Mouse (Mus musculus): Measurements from ENCODE around the gene Cd40. TPM values are rescaled to one million over a fixed set of nuclear protein-coding genes. Genes with fewer than 3 reads are reported as not detected.

The Cd40 gene
- polyA plus RNA-seq, 1 experiment = 0.27 TPM

- Histone ChIP-seq H3K4me3 (ENCODE audit: insufficient read depth, poor library complexity, severe bottlenecking) (no peak within 1 kb of the TSS), H3K79me2 (ENCODE audit: control insufficient read depth, insufficient read depth) (no peaks in the 10 kb centered on the region), H3ac (ENCODE audit: control insufficient read depth, insufficient read length, low read depth) (no peak within 1 kb of the TSS), H3K36me3 (ENCODE audit: control insufficient read depth, insufficient read depth) (no peaks in the 10 kb centered on the region), H3K79me3 (ENCODE audit: low read depth) (no peaks in the 10 kb centered on the region), H3K27me3 (ENCODE audit: control insufficient read depth, insufficient read depth, insufficient read length) (peaks cover 79% of the 10 kb centered on the region)
- TF ChIP-seq CTCF (IDR thresholded peaks at IDR 0.05; ENCODE audit: control insufficient read depth, insufficient read depth, insufficient read length) (no peak), FOSL1 (IDR thresholded peaks at IDR 0.05; ENCODE audit: insufficient read depth, low read length, poor library complexity, severe bottlenecking) (no peak), USF1 (IDR thresholded peaks at IDR 0.05; ENCODE audit: low read depth) (no peak), MYOG (IDR thresholded peaks at IDR 0.05; ENCODE audit: control insufficient read depth, extremely low read depth, insufficient read length) (no peak), MAX (IDR thresholded peaks at IDR 0.05) (no peak), CEBPB (IDR thresholded peaks at IDR 0.05; ENCODE audit: low read depth) (no peak), MYOD1 (IDR thresholded peaks at IDR 0.05; ENCODE audit: control insufficient read depth, insufficient read length, low read depth) (no peak)
These were observed 35.2 kb downstream of the Cd40 start, which contains the start of gene 1700025C18Rik for GRCm38 (mm10) chr2:165090650-165091049. 1700025C18Rik (minus strand) TSS chr2:165090750.

GRCm38 (mm10) chr2:165091433-165091965 is 36.1 kb downstream of the Cd40 start:
- peaks cover 79% of the 10 kb centered on the region for H3K27me3 ChIP-seq (ENCODE audit: control insufficient read depth, insufficient read depth, insufficient read length)
- H3K4me3 ChIP-seq (ENCODE audit: insufficient read depth, poor library complexity, severe bottlenecking) = no peak overlapping the region
- H3K36me3 ChIP-seq (ENCODE audit: control insufficient read depth, insufficient read depth) = no peaks in the 10 kb centered on the region
- no peaks in the 10 kb centered on the region for H3K79me3 ChIP-seq (ENCODE audit: low read depth)
- TF ChIP-seq FOSL1 (IDR thresholded peaks at IDR 0.05; ENCODE audit: insufficient read depth, low read length, poor library complexity, severe bottlenecking) (no peak), USF1 (IDR thresholded peaks at IDR 0.05; ENCODE audit: low read depth) (no peak), CTCF (IDR thresholded peaks at IDR 0.05; ENCODE audit: control insufficient read depth, insufficient read depth, insufficient read length) (no peak), MYOD1 (IDR thresholded peaks at IDR 0.05; ENCODE audit: control insufficient read depth, insufficient read length, low read depth) (no peak)
- no peak overlapping the region for H3ac ChIP-seq (ENCODE audit: control insufficient read depth, insufficient read length, low read depth)
- no peaks in the 10 kb centered on the region for H3K79me2 ChIP-seq (ENCODE audit: control insufficient read depth, insufficient read depth)

GRCm38 (mm10) chr2:165092393-165092792 is 37.0 kb downstream of the Cd40 start:
- Histone ChIP-seq H3K4me3 (ENCODE audit: insufficient read depth, poor library complexity, severe bottlenecking) (no peak overlapping the region), H3K79me3 (ENCODE audit: low read depth) (no peaks in the 10 kb centered on the region), H3ac (ENCODE audit: control insufficient read depth, insufficient read length, low read depth) (no peak overlapping the region), H3K27me3 (ENCODE audit: control insufficient read depth, insufficient read depth, insufficient read length) (peaks cover 80% of the 10 kb centered on the region), H3K36me3 (ENCODE audit: control insufficient read depth, insufficient read depth) (no peaks in the 10 kb centered on the region), H3K79me2 (ENCODE audit: control insufficient read depth, insufficient read depth) (no peaks in the 10 kb centered on the region)
- no peak for TF ChIP-seq MYOD1 (IDR thresholded peaks at IDR 0.05; ENCODE audit: control insufficient read depth, insufficient read length, low read depth)
- no peak for TF ChIP-seq FOSL1 (IDR thresholded peaks at IDR 0.05; ENCODE audit: insufficient read depth, low read length, poor library complexity, severe bottlenecking)
- TF ChIP-seq CEBPB (IDR thresholded peaks at IDR 0.05; ENCODE audit: low read depth) = no peak
- TF ChIP-seq MAX (IDR thresholded peaks at IDR 0.05) = no peak
- TF ChIP-seq MYOG (IDR thresholded peaks at IDR 0.05; ENCODE audit: control insufficient read depth, extremely low read depth, insufficient read length) = no peak
- no peak for TF ChIP-seq USF1 (IDR thresholded peaks at IDR 0.05; ENCODE audit: low read depth)

- H3K27me3 ChIP-seq (ENCODE audit: control insufficient read depth, insufficient read depth, insufficient read length) = peaks cover 97% of the 10 kb centered on the region
These were observed 40.9 kb downstream of the Cd40 start for GRCm38 (mm10) chr2:165096367-165096766.

GRCm38 (mm10) chr2:165098861-165099260 is 43.4 kb downstream of the Cd40 start:
- H3K27me3 ChIP-seq (ENCODE audit: control insufficient read depth, insufficient read depth, insufficient read length) = peaks cover 97% of the 10 kb centered on the region
- no peak for TF ChIP-seq FOSL1 (IDR thresholded peaks at IDR 0.05; ENCODE audit: insufficient read depth, low read length, poor library complexity, severe bottlenecking)
- TF ChIP-seq CEBPB (IDR thresholded peaks at IDR 0.05; ENCODE audit: low read depth) = no peak
- TF ChIP-seq MYOD1 (IDR thresholded peaks at IDR 0.05; ENCODE audit: control insufficient read depth, insufficient read length, low read depth) = no peak
- no peak for TF ChIP-seq MYOG (IDR thresholded peaks at IDR 0.05; ENCODE audit: control insufficient read depth, extremely low read depth, insufficient read length)
- no peak for TF ChIP-seq MAX (IDR thresholded peaks at IDR 0.05)
- no peak for TF ChIP-seq USF1 (IDR thresholded peaks at IDR 0.05; ENCODE audit: low read depth)
- no peaks in the 10 kb centered on the region for H3K79me2 ChIP-seq (ENCODE audit: control insufficient read depth, insufficient read depth)

More at GRCm38 (mm10) chr2:165096367-165096766, 40.9 kb downstream of the Cd40 start:
- no peak overlapping the region for H3ac ChIP-seq (ENCODE audit: control insufficient read depth, insufficient read length, low read depth)
- H3K4me3 ChIP-seq (ENCODE audit: insufficient read depth, poor library complexity, severe bottlenecking) = no peak overlapping the region
- H3K36me3 ChIP-seq (ENCODE audit: control insufficient read depth, insufficient read depth) = no peaks in the 10 kb centered on the region
- no peaks in the 10 kb centered on the region for H3K79me3 ChIP-seq (ENCODE audit: low read depth)
- TF ChIP-seq FOSL1 (IDR thresholded peaks at IDR 0.05; ENCODE audit: insufficient read depth, low read length, poor library complexity, severe bottlenecking) = no peak
- no peak for TF ChIP-seq MYOD1 (IDR thresholded peaks at IDR 0.05; ENCODE audit: control insufficient read depth, insufficient read length, low read depth)
- TF ChIP-seq MYOG (IDR thresholded peaks at IDR 0.05; ENCODE audit: control insufficient read depth, extremely low read depth, insufficient read length) = no peak
- TF ChIP-seq MAX (IDR thresholded peaks at IDR 0.05) = no peak
- TF ChIP-seq CEBPB (IDR thresholded peaks at IDR 0.05; ENCODE audit: low read depth) = no peak
- TF ChIP-seq USF1 (IDR thresholded peaks at IDR 0.05; ENCODE audit: low read depth) = no peak
- TF ChIP-seq CTCF (IDR thresholded peaks at IDR 0.05; ENCODE audit: control insufficient read depth, insufficient read depth, insufficient read length) = no peak
- no peaks in the 10 kb centered on the region for H3K79me2 ChIP-seq (ENCODE audit: control insufficient read depth, insufficient read depth)

GRCm38 (mm10) chr2:165100749-165101148 is 45.3 kb downstream of the Cd40 start:
- TF ChIP-seq MYOG (IDR thresholded peaks at IDR 0.05; ENCODE audit: control insufficient read depth, extremely low read depth, insufficient read length) (no peak), MYOD1 (IDR thresholded peaks at IDR 0.05; ENCODE audit: control insufficient read depth, insufficient read length, low read depth) (no peak), FOSL1 (IDR thresholded peaks at IDR 0.05; ENCODE audit: insufficient read depth, low read length, poor library complexity, severe bottlenecking) (no peak), USF1 (IDR thresholded peaks at IDR 0.05; ENCODE audit: low read depth) (no peak), CTCF (IDR thresholded peaks at IDR 0.05; ENCODE audit: control insufficient read depth, insufficient read depth, insufficient read length) (no peak), MAX (IDR thresholded peaks at IDR 0.05) (no peak), CEBPB (IDR thresholded peaks at IDR 0.05; ENCODE audit: low read depth) (no peak)
- H3K79me3 ChIP-seq (ENCODE audit: low read depth) = no peaks in the 10 kb centered on the region
- H3K79me2 ChIP-seq (ENCODE audit: control insufficient read depth, insufficient read depth) = no peaks in the 10 kb centered on the region
- no peak overlapping the region for H3ac ChIP-seq (ENCODE audit: control insufficient read depth, insufficient read length, low read depth)
- H3K36me3 ChIP-seq (ENCODE audit: control insufficient read depth, insufficient read depth) = no peaks in the 10 kb centered on the region
- H3K4me3 ChIP-seq (ENCODE audit: insufficient read depth, poor library complexity, severe bottlenecking) = no peak overlapping the region
- peaks cover 92% of the 10 kb centered on the region for H3K27me3 ChIP-seq (ENCODE audit: control insufficient read depth, insufficient read depth, insufficient read length)

More at GRCm38 (mm10) chr2:165098861-165099260, 43.4 kb downstream of the Cd40 start:
- Histone ChIP-seq H3ac (ENCODE audit: control insufficient read depth, insufficient read length, low read depth) (no peak overlapping the region), H3K4me3 (ENCODE audit: insufficient read depth, poor library complexity, severe bottlenecking) (no peak overlapping the region), H3K79me3 (ENCODE audit: low read depth) (no peaks in the 10 kb centered on the region), H3K36me3 (ENCODE audit: control insufficient read depth, insufficient read depth) (no peaks in the 10 kb centered on the region)

All from C2C12 (cell line).